Mouse (Mus musculus): ENCODE results near the gene Slc22a18. TPM values are rescaled to one million over a fixed set of nuclear protein-coding genes. Genes with fewer than 3 reads are reported as not detected.

The Slc22a18 gene
- total and polyA plus RNA-seq, 2 experiments from 2014 or later = 0.60 TPM; not detected in 1

GRCm38 (mm10) chr7:143505823-143506222 is 32.3 kb downstream of the Slc22a18 start:
- TF ChIP-seq CTCF (IDR thresholded peaks at IDR 0.05; ENCODE audit: low read depth) = peak; percentile 56
- no peak for TF ChIP-seq EP300 (IDR thresholded peaks at IDR 0.05; ENCODE audit: low read depth)
- H3K4me1 ChIP-seq (ENCODE audit: control insufficient read depth, insufficient read depth) = peaks cover 10% of the 10 kb centered on the region; the same call in 1 of the 2 replicates
- 29% methylated on average over 11 of the region's 11 CpGs for WGBS
- H3K9ac ChIP-seq (replicated peaks; ENCODE audit: low read depth, low read length) = no peak overlapping the region
- DNase-seq (ENCODE audit: low spot score) (peak; percentile 36), ATAC-seq (ENCODE audit: insufficient read depth, low read depth) (no peak)
- H3K9me3 ChIP-seq (replicated peaks; ENCODE audit: control insufficient read depth, low read length) = no peaks in the 10 kb centered on the region
- H3K27ac ChIP-seq (ENCODE audit: low read depth) = no peak overlapping the region
- no peaks in the 10 kb centered on the region for H3K36me3 ChIP-seq (replicated peaks; ENCODE audit: control insufficient read depth, insufficient read depth, low read length)
- H3K4me3 ChIP-seq (ENCODE audit: low read depth, low read length) = no peak overlapping the region
- H3K4me2 ChIP-seq (ENCODE audit: low read depth, low read length) = no peak overlapping the region
- H3K27me3 ChIP-seq (ENCODE audit: control insufficient read depth, insufficient read depth, low read length) = peaks cover 37% of the 10 kb centered on the region

- Histone ChIP-seq H3K36me3 (replicated peaks; ENCODE audit: control insufficient read depth, insufficient read depth, low read length) (no peaks in the 10 kb centered on the region), H3K9me3 (replicated peaks; ENCODE audit: control insufficient read depth, low read length) (no peaks in the 10 kb centered on the region), H3K9ac (replicated peaks; ENCODE audit: low read depth, low read length) (no peak overlapping the region), H3K4me1 (ENCODE audit: control insufficient read depth, insufficient read depth) (peaks cover 10% of the 10 kb centered on the region; the same call in 1 of the 2 replicates), H3K27me3 (ENCODE audit: control insufficient read depth, insufficient read depth, low read length) (peaks cover 32% of the 10 kb centered on the region), H3K27ac (ENCODE audit: low read depth) (no peak overlapping the region), H3K4me2 (ENCODE audit: low read depth, low read length) (no peak overlapping the region), H3K4me3 (ENCODE audit: low read depth, low read length) (no peak overlapping the region)
- 70% methylated on average over 7 of the region's 7 CpGs for WGBS
- DNase-seq (ENCODE audit: low spot score) (no peak), ATAC-seq (ENCODE audit: insufficient read depth, low read depth) (no peak)
- TF ChIP-seq CTCF (IDR thresholded peaks at IDR 0.05; ENCODE audit: low read depth) (no peak), EP300 (IDR thresholded peaks at IDR 0.05; ENCODE audit: low read depth) (no peak)
These were observed 32.7 kb downstream of the Slc22a18 start for GRCm38 (mm10) chr7:143506271-143506670.

GRCm38 (mm10) chr7:143506675-143507074 is 33.1 kb downstream of the Slc22a18 start:
- Histone ChIP-seq H3K4me3 (ENCODE audit: low read depth, low read length) (no peak overlapping the region), H3K4me2 (ENCODE audit: low read depth, low read length) (no peak overlapping the region), H3K4me1 (ENCODE audit: control insufficient read depth, insufficient read depth) (peaks cover 10% of the 10 kb centered on the region; the same call in 1 of the 2 replicates), H3K9ac (replicated peaks; ENCODE audit: low read depth, low read length) (no peak overlapping the region), H3K36me3 (replicated peaks; ENCODE audit: control insufficient read depth, insufficient read depth, low read length) (no peaks in the 10 kb centered on the region), H3K9me3 (replicated peaks; ENCODE audit: control insufficient read depth, low read length) (no peaks in the 10 kb centered on the region), H3K27me3 (ENCODE audit: control insufficient read depth, insufficient read depth, low read length) (peaks cover 28% of the 10 kb centered on the region), H3K27ac (ENCODE audit: low read depth) (no peak overlapping the region)
- ATAC-seq (ENCODE audit: insufficient read depth, low read depth) (no peak), DNase-seq (ENCODE audit: low spot score) (peak; percentile 16)
- 29% methylated on average over 7 of the region's 7 CpGs for WGBS
- peak; percentile 67 for TF ChIP-seq CTCF (IDR thresholded peaks at IDR 0.05; ENCODE audit: low read depth)
- TF ChIP-seq EP300 (IDR thresholded peaks at IDR 0.05; ENCODE audit: low read depth) = no peak

GRCm38 (mm10) chr7:143509566-143509965 is 36.0 kb downstream of the Slc22a18 start:
- ATAC-seq (ENCODE audit: insufficient read depth, low read depth) = no peak
- TF ChIP-seq CTCF (IDR thresholded peaks at IDR 0.05; ENCODE audit: low read depth) (no peak), EP300 (IDR thresholded peaks at IDR 0.05; ENCODE audit: low read depth) (no peak)
- no peak for DNase-seq (ENCODE audit: low spot score)
- Histone ChIP-seq H3K27ac (ENCODE audit: low read depth) (no peak overlapping the region), H3K27me3 (ENCODE audit: control insufficient read depth, insufficient read depth, low read length) (0 out of 2 replicates have a peak, but pooled peaks cover 4% of the 10 kb centered on the region), H3K36me3 (replicated peaks; ENCODE audit: control insufficient read depth, insufficient read depth, low read length) (peaks cover 17% of the 10 kb centered on the region), H3K9me3 (replicated peaks; ENCODE audit: control insufficient read depth, low read length) (no peaks in the 10 kb centered on the region), H3K4me3 (ENCODE audit: low read depth, low read length) (no peak overlapping the region), H3K4me1 (ENCODE audit: control insufficient read depth, insufficient read depth) (no peaks in the 10 kb centered on the region), H3K9ac (replicated peaks; ENCODE audit: low read depth, low read length) (no peak overlapping the region), H3K4me2 (ENCODE audit: low read depth, low read length) (no peak overlapping the region)
- 70% methylated on average over 1 of the region's 1 CpGs for WGBS

GRCm38 (mm10) chr7:143510593-143511334 is 37.2 kb downstream of the Slc22a18 start:
- H3K4me3 ChIP-seq (ENCODE audit: low read depth, low read length) = no peak overlapping the region
- DNase-seq (ENCODE audit: low spot score) = no peak
- H3K27ac ChIP-seq (ENCODE audit: low read depth) = no peak overlapping the region
- H3K9me3 ChIP-seq (replicated peaks; ENCODE audit: control insufficient read depth, low read length) = no peaks in the 10 kb centered on the region
- ATAC-seq (ENCODE audit: insufficient read depth, low read depth) = no peak
- H3K36me3 ChIP-seq (replicated peaks; ENCODE audit: control insufficient read depth, insufficient read depth, low read length) = peaks cover 29% of the 10 kb centered on the region
- H3K4me2 ChIP-seq (ENCODE audit: low read depth, low read length) = no peak overlapping the region
- H3K4me1 ChIP-seq (ENCODE audit: control insufficient read depth, insufficient read depth) = no peaks in the 10 kb centered on the region
- no peak overlapping the region for H3K9ac ChIP-seq (replicated peaks; ENCODE audit: low read depth, low read length)
- TF ChIP-seq EP300 (IDR thresholded peaks at IDR 0.05; ENCODE audit: low read depth) (no peak), CTCF (IDR thresholded peaks at IDR 0.05; ENCODE audit: low read depth) (no peak)
- H3K27me3 ChIP-seq (ENCODE audit: control insufficient read depth, insufficient read depth, low read length) = no peaks in the 10 kb centered on the region
- 94% methylated on average over 3 of the region's 3 CpGs for WGBS

- TF ChIP-seq EP300 (IDR thresholded peaks at IDR 0.05; ENCODE audit: low read depth) = no peak
- TF ChIP-seq CTCF (IDR thresholded peaks at IDR 0.05; ENCODE audit: low read depth) = no peak
- Histone ChIP-seq H3K9ac (replicated peaks; ENCODE audit: low read depth, low read length) (no peak overlapping the region), H3K4me3 (ENCODE audit: low read depth, low read length) (no peak overlapping the region), H3K4me2 (ENCODE audit: low read depth, low read length) (no peak overlapping the region), H3K9me3 (replicated peaks; ENCODE audit: control insufficient read depth, low read length) (no peaks in the 10 kb centered on the region), H3K27me3 (ENCODE audit: control insufficient read depth, insufficient read depth, low read length) (no peaks in the 10 kb centered on the region), H3K4me1 (ENCODE audit: control insufficient read depth, insufficient read depth) (no peaks in the 10 kb centered on the region), H3K27ac (ENCODE audit: low read depth) (no peak overlapping the region), H3K36me3 (replicated peaks; ENCODE audit: control insufficient read depth, insufficient read depth, low read length) (peaks cover 35% of the 10 kb centered on the region)
- ATAC-seq (ENCODE audit: insufficient read depth, low read depth) (no peak), DNase-seq (ENCODE audit: low spot score) (no peak)
These were observed 37.8 kb downstream of the Slc22a18 start for GRCm38 (mm10) chr7:143511335-143511712.
